Mouse (Mus musculus): Measurements from ENCODE around the gene Pex14. TPM values are rescaled to one million over a fixed set of nuclear protein-coding genes. Genes with fewer than 3 reads are reported as not detected.
A peak's percentile ranks its signal among the peaks of the same experiment; 100 is the strongest.
"Not testable (repeated sequence)": the region's sequence is repeated elsewhere in the genome, so short reads cannot be mapped to it uniquely, and the experiment has no call there.

Gene Pex14
- polyA plus RNA-seq, 1 experiment: not detected

DNA sequence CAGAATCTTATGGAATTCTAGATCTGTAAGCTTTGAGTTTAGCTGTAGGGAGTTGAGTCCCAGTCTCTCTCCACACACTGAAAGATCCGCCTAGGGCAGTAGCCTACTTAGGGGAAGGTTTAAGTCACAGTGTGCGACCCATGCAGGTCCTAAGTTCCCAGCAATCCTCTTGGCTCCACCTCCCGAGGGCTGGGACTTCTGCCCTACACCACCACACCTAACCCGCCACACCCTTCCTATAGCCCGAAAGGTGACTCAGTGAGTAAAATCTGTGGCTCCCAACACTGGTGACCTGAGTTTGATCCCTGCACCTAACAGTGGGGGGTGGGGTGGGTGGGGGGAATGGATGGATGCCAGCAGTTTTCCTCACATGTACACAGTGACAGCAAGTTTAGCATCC, 23.8 kb upstream of the Pex14 start:
- no peak overlapping the region for H3K4me3 ChIP-seq (ENCODE audit: insufficient read depth, low read depth, low read length)
- TF ChIP-seq CTCF (IDR thresholded peaks at IDR 0.05; ENCODE audit: insufficient read depth, low read depth, low read length) (no peak), POLR2A (IDR thresholded peaks at IDR 0.05; ENCODE audit: insufficient read depth, low read depth, low read length) (no peak)
- no peak overlapping the region for H3K27ac ChIP-seq (ENCODE audit: insufficient read depth, low read depth, low read length)
- peaks cover 26% of the 10 kb centered on the region for H3K4me1 ChIP-seq (ENCODE audit: control insufficient read depth, insufficient read depth, low read length)
- WGBS: 82% methylated on average over 5 of the region's 5 CpGs

DNA sequence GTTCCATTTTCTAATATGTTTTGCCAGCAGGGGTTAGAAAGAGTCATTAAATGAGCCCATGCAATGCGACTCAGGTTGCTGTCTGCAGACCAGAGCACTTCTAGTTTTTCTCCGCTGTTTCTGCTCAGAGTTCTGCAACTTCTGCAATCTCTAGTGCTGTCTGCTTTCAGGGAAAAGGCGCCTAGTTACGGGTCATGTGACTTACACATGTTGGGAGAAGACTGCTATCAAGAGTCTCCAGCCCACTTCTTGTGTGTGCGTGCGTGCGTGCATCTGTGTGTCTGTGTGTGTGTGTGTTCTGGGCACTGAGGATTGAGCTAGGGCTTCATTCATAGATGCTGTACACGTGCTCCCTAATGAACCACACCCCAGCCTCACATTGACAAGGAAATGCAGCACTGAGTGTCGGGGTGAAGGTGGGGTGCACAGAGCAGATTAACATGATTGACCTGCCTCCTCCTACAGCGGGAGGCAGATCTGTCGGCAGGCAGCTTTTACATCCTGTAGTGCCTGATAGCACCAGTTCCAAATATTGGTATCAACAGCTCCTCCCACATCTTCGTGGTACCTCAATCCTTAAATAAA, 20.4 kb upstream of the Pex14 start:
- WGBS: 75% methylated on average over 12 of the region's 12 CpGs
- H3K4me1 ChIP-seq (ENCODE audit: control insufficient read depth, insufficient read depth, low read length); H3K4me3 ChIP-seq (ENCODE audit: insufficient read depth, low read depth, low read length); H3K27ac ChIP-seq (ENCODE audit: insufficient read depth, low read depth, low read length): not testable (repeated sequence)

- TF ChIP-seq CTCF (IDR thresholded peaks at IDR 0.05; ENCODE audit: insufficient read depth, low read depth, low read length) (no peak), POLR2A (IDR thresholded peaks at IDR 0.05; ENCODE audit: insufficient read depth, low read depth, low read length) (0 out of 2 replicates have a peak, but pooled peaks have one; percentile 36)
- H3K4me1 ChIP-seq (ENCODE audit: control insufficient read depth, insufficient read depth, low read length): peaks cover 10% of the 10 kb centered on the region
- H3K27ac ChIP-seq (ENCODE audit: insufficient read depth, low read depth, low read length): 0 out of 2 replicates have a peak within 1 kb of the TSS, but pooled peaks have one; percentile 4
- under 1% methylated on average over 35 of the region's 35 CpGs for WGBS
- peak within 1 kb of the TSS; percentile 68 for H3K4me3 ChIP-seq (ENCODE audit: insufficient read depth, low read depth, low read length)
Observed at GRCm38 (mm10) chr4:149103875-149104561, 4.3 kb upstream of the Pex14 start, which contains the start of gene Dffa. TSS of gene Dffa (plus strand) at chr4:149104146.

GRCm38 (mm10) chr4:149101456-149101855, 1.8 kb upstream of the Pex14 start:
- H3K4me3 ChIP-seq (ENCODE audit: insufficient read depth, low read depth, low read length): no peak overlapping the region
- no peak for TF ChIP-seq POLR2A (IDR thresholded peaks at IDR 0.05; ENCODE audit: insufficient read depth, low read depth, low read length)
- TF ChIP-seq CTCF (IDR thresholded peaks at IDR 0.05; ENCODE audit: insufficient read depth, low read depth, low read length): no peak
- WGBS: 74% methylated on average over 3 of the region's 3 CpGs
- H3K27ac ChIP-seq (ENCODE audit: insufficient read depth, low read depth, low read length): no peak overlapping the region
- H3K4me1 ChIP-seq (ENCODE audit: control insufficient read depth, insufficient read depth, low read length): peaks cover 15% of the 10 kb centered on the region

- not testable (repeated sequence) for H3K4me3 ChIP-seq (ENCODE audit: insufficient read depth, low read depth, low read length); H3K27ac ChIP-seq (ENCODE audit: insufficient read depth, low read depth, low read length)
- 86% methylated on average over 12 of the region's 12 CpGs for WGBS
- H3K4me1 ChIP-seq (ENCODE audit: control insufficient read depth, insufficient read depth, low read length): peaks cover 12% of the 10 kb centered on the region
Observed at GRCm38 (mm10) chr4:149100449-149100848, 773 bp upstream of the Pex14 start.

DNA sequence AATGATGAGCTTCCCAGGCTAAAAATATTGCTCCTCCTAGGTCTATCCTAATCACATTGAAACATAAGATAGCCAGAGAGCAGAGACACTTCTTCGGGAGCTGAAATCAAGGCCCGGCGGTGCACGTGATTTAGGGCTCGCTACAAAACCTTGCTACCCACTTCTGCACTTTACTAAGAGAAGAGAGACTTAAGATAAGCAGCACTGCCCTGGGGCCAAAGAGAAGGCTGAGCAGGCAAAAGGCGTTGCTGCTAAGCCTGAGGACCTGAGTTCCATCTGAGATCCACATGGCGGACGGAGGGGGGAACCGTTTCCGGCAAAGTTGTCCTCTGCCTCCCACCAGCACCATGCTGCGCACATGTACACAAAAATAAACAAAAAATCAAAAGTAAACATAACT, 1.1 kb downstream of the Pex14 start:
- Histone ChIP-seq H3K4me1 (ENCODE audit: control insufficient read depth, insufficient read depth, low read length) (peaks cover 9% of the 10 kb centered on the region), H3K27ac (ENCODE audit: insufficient read depth, low read depth, low read length) (no peak overlapping the region), H3K4me3 (ENCODE audit: insufficient read depth, low read depth, low read length) (peak overlapping the region; percentile 75)
- 12% methylated on average over 11 of the region's 11 CpGs for WGBS
- no peak for TF ChIP-seq POLR2A (IDR thresholded peaks at IDR 0.05; ENCODE audit: insufficient read depth, low read depth, low read length)
- no peak for TF ChIP-seq CTCF (IDR thresholded peaks at IDR 0.05; ENCODE audit: insufficient read depth, low read depth, low read length)

DNA sequence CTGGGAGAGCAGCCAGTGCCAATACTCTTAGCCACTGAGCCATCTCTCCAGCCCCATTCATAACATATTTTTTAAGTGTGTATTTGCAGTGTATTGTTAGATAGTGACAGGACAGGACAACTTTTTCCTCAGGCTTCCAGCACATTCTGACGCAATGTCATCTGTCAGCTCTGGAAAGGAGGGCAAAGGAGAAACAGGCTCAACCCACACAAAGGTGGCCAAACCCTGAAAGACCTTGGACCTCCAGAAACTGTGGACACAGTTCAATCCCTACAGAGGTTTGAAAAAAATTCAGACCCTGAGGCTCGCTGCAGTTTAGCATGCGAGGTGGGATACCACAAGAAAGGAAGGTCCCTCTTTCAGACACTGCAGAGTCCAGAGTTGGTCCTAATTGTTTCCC, 1.7 kb downstream of the Pex14 start:
- Histone ChIP-seq H3K27ac (ENCODE audit: insufficient read depth, low read depth, low read length) (no peak overlapping the region), H3K4me1 (ENCODE audit: control insufficient read depth, insufficient read depth, low read length) (peaks cover 9% of the 10 kb centered on the region), H3K4me3 (ENCODE audit: insufficient read depth, low read depth, low read length) (no peak overlapping the region)
- TF ChIP-seq CTCF (IDR thresholded peaks at IDR 0.05; ENCODE audit: insufficient read depth, low read depth, low read length) (no peak), POLR2A (IDR thresholded peaks at IDR 0.05; ENCODE audit: insufficient read depth, low read depth, low read length) (no peak)
- WGBS: 80% methylated on average over 3 of the region's 3 CpGs

DNA sequence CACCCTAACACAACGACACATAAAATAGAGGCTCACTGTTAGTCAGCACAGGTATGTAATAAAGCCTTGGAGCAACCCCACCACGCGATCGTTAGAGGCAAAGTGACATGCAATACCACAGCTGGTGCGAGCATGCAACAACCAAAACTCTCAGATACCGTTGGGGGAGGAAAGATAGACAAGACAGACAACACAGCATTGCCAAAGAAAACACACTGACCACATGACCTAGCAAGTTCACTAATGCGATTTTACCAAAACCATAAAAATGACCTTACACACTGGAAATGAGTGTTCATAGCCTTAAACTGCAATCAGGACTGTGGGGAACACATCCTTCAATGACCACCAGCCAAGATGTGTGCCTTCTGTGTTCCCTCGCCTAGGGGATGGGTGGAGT, 8.3 kb downstream of the Pex14 start:
- no peak overlapping the region for H3K4me3 ChIP-seq (ENCODE audit: insufficient read depth, low read depth, low read length)
- TF ChIP-seq POLR2A (IDR thresholded peaks at IDR 0.05; ENCODE audit: insufficient read depth, low read depth, low read length): no peak
- no peak for TF ChIP-seq CTCF (IDR thresholded peaks at IDR 0.05; ENCODE audit: insufficient read depth, low read depth, low read length)
- WGBS: 85% methylated on average over 8 of the region's 8 CpGs
- H3K4me1 ChIP-seq (ENCODE audit: control insufficient read depth, insufficient read depth, low read length): no peaks in the 10 kb centered on the region
- H3K27ac ChIP-seq (ENCODE audit: insufficient read depth, low read depth, low read length): no peak overlapping the region

DNA sequence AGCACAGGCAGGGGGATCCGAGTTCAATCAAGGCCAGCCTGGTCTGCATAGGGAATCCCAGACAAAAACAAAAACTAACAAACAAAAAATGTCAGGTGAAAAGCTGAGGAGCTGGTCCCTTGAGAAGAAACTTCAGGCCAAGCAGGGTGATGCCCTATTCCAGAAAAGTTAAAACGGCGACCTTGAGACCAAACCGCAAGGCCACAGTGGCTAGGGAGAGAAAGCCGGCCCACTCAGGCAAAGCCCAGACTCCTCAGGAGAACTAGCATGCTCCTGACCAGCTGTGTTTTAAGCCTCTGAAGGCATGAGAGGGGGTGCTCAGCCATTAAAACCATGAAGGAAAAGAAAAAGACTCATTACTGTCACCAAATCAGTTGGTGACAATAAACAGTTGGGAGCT, 14.3 kb downstream of the Pex14 start:
- no peak overlapping the region for H3K4me3 ChIP-seq (ENCODE audit: insufficient read depth, low read depth, low read length)
- H3K27ac ChIP-seq (ENCODE audit: insufficient read depth, low read depth, low read length): no peak overlapping the region
- H3K4me1 ChIP-seq (ENCODE audit: control insufficient read depth, insufficient read depth, low read length): peaks cover 5% of the 10 kb centered on the region
- WGBS: 88% methylated on average over 5 of the region's 5 CpGs
- no peak for TF ChIP-seq CTCF (IDR thresholded peaks at IDR 0.05; ENCODE audit: insufficient read depth, low read depth, low read length)
- no peak for TF ChIP-seq POLR2A (IDR thresholded peaks at IDR 0.05; ENCODE audit: insufficient read depth, low read depth, low read length)
